ENCODE assay signal across 47 mouse cellular contexts in the genomic region with DNA sequence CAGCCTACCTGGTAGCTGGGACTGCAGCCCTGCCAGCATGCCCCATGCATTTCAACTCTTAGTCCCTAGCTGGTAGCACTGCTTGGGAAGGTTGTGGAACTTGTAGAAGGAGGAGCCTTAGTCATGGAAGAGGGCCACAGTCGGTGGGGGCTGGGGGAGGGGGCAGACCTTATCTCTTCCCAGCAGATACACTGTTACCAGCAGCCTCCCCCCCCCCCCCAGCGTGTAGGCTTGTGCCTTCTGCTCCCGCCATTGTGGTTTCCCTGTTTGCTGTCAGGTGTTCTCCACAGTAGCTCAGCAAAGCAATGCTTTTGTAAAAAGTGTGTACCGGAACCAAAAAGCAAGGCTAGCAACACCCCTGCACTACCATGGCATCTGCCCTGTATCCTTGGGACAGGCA. TPM values are rescaled to one million over a fixed set of nuclear protein-coding genes. Genes with fewer than 3 reads are reported as not detected.
"Had no signal": no experiment of that assay in that cellular context is flagged by ENCODE, and none has a peak within 500 bp of the region (broad histone marks: within the 10 kb centered on the region; RNA-seq: fewer than 3 reads in every experiment).

No protein-coding gene starts in this region.

- DNase-seq: left cerebral cortex, postnatal 4 days; liver; liver, embryonic 13.5 days; liver, postnatal 0 days; lung, adult 18-20 months; lung, adult 2 months; lung, embryonic 14.5 days; lung, postnatal 10 days; lung, postnatal 14 days; lung, postnatal 36 days; lung, postnatal 4 days; midbrain, embryonic 14.5 days had no signal

- H3K36me3 ChIP-seq: limb, embryonic 10.5 days; limb, embryonic 12.5 days; limb, embryonic 13.5 days; limb, embryonic 15.5 days; liver, embryonic 12.5 days; liver, embryonic 13.5 days; liver, embryonic 15.5 days; lung, embryonic 15.5 days; midbrain, embryonic 10.5 days; midbrain, embryonic 12.5 days; midbrain, embryonic 13.5 days; midbrain, embryonic 15.5 days; neural tube, embryonic 12.5 days had no signal

- H3K27ac ChIP-seq: limb, embryonic 10.5 days; limb, embryonic 12.5 days; limb, embryonic 13.5 days; limb, embryonic 15.5 days; liver, embryonic 12.5 days; liver, embryonic 13.5 days; liver, embryonic 14.5 days; liver, embryonic 15.5 days; lung, embryonic 15.5 days; macrophage; midbrain, embryonic 10.5 days; midbrain, embryonic 12.5 days; midbrain, embryonic 13.5 days; midbrain, embryonic 15.5 days; neural tube, embryonic 12.5 days had no signal

- H3K4me3 ChIP-seq: limb, embryonic 10.5 days; limb, embryonic 12.5 days; limb, embryonic 13.5 days; limb, embryonic 15.5 days; liver, embryonic 12.5 days; liver, embryonic 13.5 days; liver, embryonic 15.5 days; lung, embryonic 15.5 days; megakaryocyte, embryonic 14.5 days; midbrain, embryonic 10.5 days; midbrain, embryonic 12.5 days; midbrain, embryonic 13.5 days; midbrain, embryonic 15.5 days; myocyte; neural tube, embryonic 12.5 days had no signal

- H3K9me3 ChIP-seq: limb, embryonic 10.5 days; limb, embryonic 13.5 days; limb, embryonic 15.5 days; liver, embryonic 12.5 days; liver, embryonic 13.5 days; liver, embryonic 15.5 days; lung, embryonic 15.5 days; midbrain, embryonic 12.5 days; midbrain, embryonic 15.5 days; neural tube, embryonic 12.5 days had no signal

- H3K27me3 ChIP-seq: limb, embryonic 12.5 days; limb, embryonic 13.5 days; limb, embryonic 15.5 days; liver, embryonic 13.5 days; liver, embryonic 15.5 days; lung, embryonic 15.5 days; midbrain, embryonic 12.5 days; midbrain, embryonic 13.5 days; midbrain, embryonic 15.5 days; neural tube, embryonic 12.5 days had no signal

- H3K4me1 ChIP-seq: limb, embryonic 10.5 days; limb, embryonic 15.5 days; liver, embryonic 13.5 days; liver, embryonic 15.5 days; lung, embryonic 15.5 days had no signal

- H3K9ac ChIP-seq: limb, embryonic 12.5 days; limb, embryonic 13.5 days; limb, embryonic 15.5 days; liver, embryonic 12.5 days; liver, embryonic 13.5 days; liver, embryonic 14.5 days; liver, embryonic 15.5 days; liver, postnatal 0 days; lung, embryonic 14.5 days; lung, embryonic 15.5 days; midbrain, embryonic 12.5 days; midbrain, embryonic 13.5 days; midbrain, embryonic 15.5 days; neural tube, embryonic 12.5 days had no signal

RNA-seq across cellular contexts. Expression of a gene that starts 28.6 kb away (rescaled TPM):
- total RNA-seq: left cerebral cortex, postnatal 10 days; left cerebral cortex, postnatal 14 days; left cerebral cortex, postnatal 25 days; left cerebral cortex, postnatal 36 days; left cerebral cortex, postnatal 4 days; liver, adult 2 months; megakaryocyte progenitor cell, adult 5-6 weeks; megakaryocyte, adult 5-6 weeks; midbrain, postnatal 0 days; monocyte, adult 5-6 weeks had no signal
- polyA plus RNA-seq: limb, embryonic 10.5 days; limb, embryonic 11.5 days; limb, embryonic 12.5 days; limb, embryonic 13.5 days; limb, embryonic 14.5 days; limb, embryonic 15.5 days; liver, adult 2 months; liver, embryonic 11.5 days; liver, embryonic 12.5 days; lung, adult 2 months; lung, embryonic 14.5 days; lung, embryonic 15.5 days; lung, embryonic 16.5 days; macrophage; midbrain, embryonic 10.5 days; midbrain, embryonic 11.5 days; midbrain, embryonic 12.5 days; midbrain, embryonic 13.5 days; midbrain, embryonic 14.5 days; midbrain, embryonic 15.5 days; midbrain, embryonic 16.5 days; midbrain, postnatal 0 days; myocyte; neural tube, embryonic 11.5 days; neural tube, embryonic 12.5 days had no signal

RNA-seq across cellular contexts. Expression of a gene that starts 36.8 kb away (rescaled TPM):
- total RNA-seq: left cerebral cortex, postnatal 10 days; left cerebral cortex, postnatal 14 days; left cerebral cortex, postnatal 25 days; left cerebral cortex, postnatal 36 days; left cerebral cortex, postnatal 4 days; liver, adult 2 months; megakaryocyte progenitor cell, adult 5-6 weeks; megakaryocyte, adult 5-6 weeks; megakaryocyte-erythroid progenitor cell, adult 5-6 weeks; midbrain, postnatal 0 days; monocyte, adult 5-6 weeks had no signal
- polyA plus RNA-seq: limb, embryonic 10.5 days; limb, embryonic 11.5 days; limb, embryonic 12.5 days; limb, embryonic 15.5 days; liver, adult 2 months; liver, embryonic 12.5 days; liver, embryonic 13.5 days; liver, embryonic 14.5 days; liver, embryonic 15.5 days; liver, embryonic 16.5 days; liver, postnatal 0 days; lung, adult 2 months; lung, embryonic 15.5 days; lung, embryonic 16.5 days; lung, postnatal 0 days; macrophage; myocyte; neural tube, embryonic 11.5 days; neural tube, embryonic 12.5 days had no signal

RNA-seq across cellular contexts. Expression of a gene that starts 53.2 kb away (rescaled TPM):
- total RNA-seq: left cerebral cortex, postnatal 10 days; left cerebral cortex, postnatal 14 days; left cerebral cortex, postnatal 25 days; left cerebral cortex, postnatal 36 days; left cerebral cortex, postnatal 4 days; liver, adult 2 months; megakaryocyte progenitor cell, adult 5-6 weeks; megakaryocyte, adult 5-6 weeks; midbrain, postnatal 0 days had no signal
- polyA plus RNA-seq: limb, embryonic 10.5 days; limb, embryonic 11.5 days; limb, embryonic 12.5 days; limb, embryonic 13.5 days; limb, embryonic 15.5 days; liver, adult 2 months; liver, embryonic 12.5 days; liver, embryonic 13.5 days; liver, embryonic 14.5 days; liver, embryonic 15.5 days; liver, embryonic 16.5 days; liver, postnatal 0 days; lung, adult 2 months; lung, embryonic 14.5 days; lung, embryonic 15.5 days; lung, embryonic 16.5 days; lung, postnatal 0 days; macrophage; midbrain, embryonic 11.5 days; midbrain, embryonic 12.5 days; midbrain, embryonic 14.5 days; midbrain, embryonic 15.5 days; midbrain, embryonic 16.5 days; midbrain, postnatal 0 days; neural tube, embryonic 12.5 days had no signal
